In genomic region chr11:112840495-112840828, GRCm38 (mm10) we compare ENCODE assay signal across 10 mouse cellular contexts. TPM values are rescaled to one million over a fixed set of nuclear protein-coding genes. Genes with fewer than 3 reads are reported as not detected.
DNase-seq lines count a peak whose midpoint lies in the region; ATAC-seq and TF ChIP-seq lines count a peak whose summit lies in the region.
"Had no signal": no experiment of that assay in that cellular context is flagged by ENCODE, and none has a peak within 500 bp of the region (broad histone marks: within the 10 kb centered on the region; RNA-seq: fewer than 3 reads in every experiment).

No protein-coding gene starts in this region.

- H3K4me1 ChIP-seq in heart, embryonic 11.5 days (ENCODE audit: control insufficient read depth, insufficient read depth, low read length): no peaks in the 10 kb centered on the region; the same call in 1 of the 2 replicates
- peaks cover 34% of the 10 kb centered on the region for H3K4me1 ChIP-seq in E14TG2a.4 (replicated peaks; ENCODE audit: low read depth, low read length)
- H3K4me1 ChIP-seq in forebrain, embryonic 15.5 days: peaks cover 15% of the 10 kb centered on the region
- peaks cover 24% of the 10 kb centered on the region for H3K4me1 ChIP-seq in midbrain, embryonic 10.5 days

- H3K9me3 ChIP-seq in heart, embryonic 11.5 days (replicated peaks; ENCODE audit: control insufficient read depth, low read length): no peaks in the 10 kb centered on the region
- H3K9me3 ChIP-seq in E14TG2a.4 (ENCODE audit: low read length): no peaks in the 10 kb centered on the region
- no peaks in the 10 kb centered on the region for H3K9me3 ChIP-seq in forebrain, embryonic 15.5 days
- no peaks in the 10 kb centered on the region for H3K9me3 ChIP-seq in midbrain, embryonic 10.5 days (replicated peaks)

- no peaks in the 10 kb centered on the region for H3K27me3 ChIP-seq in heart, embryonic 11.5 days (ENCODE audit: control insufficient read depth, insufficient read depth, low read length)
- peaks cover 40% of the 10 kb centered on the region for H3K27me3 ChIP-seq in E14TG2a.4 (ENCODE audit: insufficient read depth, low read length)
- no peaks in the 10 kb centered on the region for H3K27me3 ChIP-seq in forebrain, embryonic 15.5 days
- peaks cover 23% of the 10 kb centered on the region for H3K27me3 ChIP-seq in midbrain, embryonic 10.5 days (ENCODE audit: low read depth, poor library complexity, severe bottlenecking)

- TF ChIP-seq CTCF in E14TG2a.4 (conservative IDR thresholded peaks at IDR 0.05; ENCODE audit: low read length): no peak

- 7% methylated on average over 10 of the region's 10 CpGs for WGBS in heart, embryonic 11.5 days (ENCODE audit: insufficient replicate concordance)
- WGBS in forebrain, embryonic 15.5 days: 3% methylated on average over 10 of the region's 10 CpGs
- WGBS in midbrain, embryonic 10.5 days: 4% methylated on average over 10 of the region's 10 CpGs

- no peak overlapping the region for H3K27ac ChIP-seq in heart, embryonic 11.5 days (ENCODE audit: low read depth, low read length)
- peak overlapping the region; percentile 16 for H3K27ac ChIP-seq in forebrain, embryonic 15.5 days (replicated peaks)
- peak overlapping the region; percentile 61; the same call in 1 of the 2 replicates for H3K27ac ChIP-seq in midbrain, embryonic 10.5 days (replicated peaks)

- no peaks in the 10 kb centered on the region for H3K36me3 ChIP-seq in heart, embryonic 11.5 days (ENCODE audit: control insufficient read depth, insufficient read depth, low read length)
- H3K36me3 ChIP-seq in E14TG2a.4 (ENCODE audit: insufficient read depth, low read length): no peaks in the 10 kb centered on the region
- H3K36me3 ChIP-seq in forebrain, embryonic 15.5 days: no peaks in the 10 kb centered on the region
- H3K36me3 ChIP-seq in midbrain, embryonic 10.5 days: no peaks in the 10 kb centered on the region

- no peak overlapping the region for H3K9ac ChIP-seq in heart, embryonic 11.5 days (ENCODE audit: low read depth, low read length)
- no peak overlapping the region for H3K9ac ChIP-seq in forebrain, embryonic 15.5 days (replicated peaks)

- ATAC-seq in heart, embryonic 11.5 days (replicated peaks; ENCODE audit: insufficient number of reproducible peaks, low FRiP score, low TSS enrichment): no peak
- peak; percentile 81 for ATAC-seq in forebrain, embryonic 15.5 days (replicated peaks)

- no peak for DNase-seq in heart, adult 8-10 months (ENCODE audit: low spot score)
- DNase-seq in midbrain, embryonic 10.5 days (ENCODE audit: low spot score): no peak
- no peak for DNase-seq in adrenal gland, postnatal 4 days (ENCODE audit: low spot score in 2 of 2)
- no peak for DNase-seq in urinary bladder, adult 18-20 months (ENCODE audit: low spot score in 2 of 2)
- DNase-seq in layer of hippocampus, adult 9-11 months: no peak
- DNase-seq: lung, postnatal 10 days had no signal

- peak overlapping the region; percentile 57 for H3K4me2 ChIP-seq in heart, embryonic 11.5 days
- H3K4me2 ChIP-seq in forebrain, embryonic 15.5 days (replicated peaks): no peak overlapping the region

- peak overlapping the region; percentile 29 for H3K4me3 ChIP-seq in heart, embryonic 11.5 days (ENCODE audit: low read depth, low read length)
- H3K4me3 ChIP-seq in E14TG2a.4 (replicated peaks; ENCODE audit: low read length): peak overlapping the region; percentile 43; the same call in 1 of the 2 replicates
- no peak overlapping the region for H3K4me3 ChIP-seq in forebrain, embryonic 15.5 days
- peak overlapping the region; percentile 39 for H3K4me3 ChIP-seq in midbrain, embryonic 10.5 days

RNA-seq across cellular contexts. Expression of gene Sox9, which starts 58.4 kb away (rescaled TPM):
- 42.6 and 44.3 TPM in 2 replicates for polyA plus RNA-seq in heart, embryonic 11.5 days (2014; fragmentation: Nextera tagmentation; extraction: Ambion mirVana)
- 1 to 10 TPM; 1.2 to 2.2 (median 1.6) TPM for total RNA-seq in heart, adult 8-10 months (2022)
- polyA plus RNA-seq in forebrain, embryonic 15.5 days (2015; fragmentation: Nextera tagmentation; extraction: Ambion mirVana): 66.6 and 70.4 TPM in 2 replicates
- 61.8 and 108 TPM in 2 replicates for polyA plus RNA-seq in midbrain, embryonic 10.5 days (2016; fragmentation: Nextera tagmentation; extraction: Ambion mirVana)
- total RNA-seq in adrenal gland, postnatal 4 days (2021): 1 to 10 TPM; 2.4 to 4.8 TPM
- total RNA-seq: granulocyte monocyte progenitor cell, adult 5-6 weeks had no signal
